Mouse (Mus musculus): ENCODE measurements around the gene Ripor1. TPM values are rescaled to one million over a fixed set of nuclear protein-coding genes. Genes with fewer than 3 reads are reported as not detected.

The Ripor1 gene
- polyA plus RNA-seq, 1 experiment from 2014 or later: 22.1 TPM

DNA sequence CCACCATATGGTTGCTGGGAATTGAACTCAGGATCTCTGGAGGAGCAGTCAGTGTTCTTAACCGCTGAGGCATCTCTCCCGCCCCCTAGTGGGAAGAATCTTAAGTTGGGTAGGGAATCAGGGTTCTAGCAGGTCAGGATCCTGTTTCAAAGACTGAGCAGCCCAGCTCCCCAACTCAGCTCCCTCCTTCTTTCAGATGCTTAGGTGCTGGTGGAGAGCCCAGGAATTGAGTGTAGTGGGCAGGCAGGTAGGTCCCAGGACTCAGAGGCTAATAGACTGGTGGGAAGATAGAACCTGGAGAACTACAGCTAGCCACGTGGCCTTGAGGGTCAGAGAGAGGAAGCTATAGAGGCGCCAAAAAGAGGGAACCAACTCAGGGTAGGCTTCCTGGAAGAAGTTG, 2.6 kb downstream of the Ripor1 start:
- Histone ChIP-seq H3K27me3 (replicated peaks) (peaks cover 13% of the 10 kb centered on the region), H3K9ac (no peak overlapping the region), H3K36me3 (no peaks in the 10 kb centered on the region), H3K9me3 (no peaks in the 10 kb centered on the region), H3K4me2 (replicated peaks) (peak overlapping the region; percentile 76; the same call in 1 of the 2 replicates), H3K4me3 (no peak overlapping the region), H3K4me1 (peaks cover 31% of the 10 kb centered on the region), H3K27ac (no peak overlapping the region)
- 33% methylated on average over 4 of the region's 4 CpGs for WGBS
- ATAC-seq (ENCODE audit: low FRiP score, low read depth): no peak

DNA sequence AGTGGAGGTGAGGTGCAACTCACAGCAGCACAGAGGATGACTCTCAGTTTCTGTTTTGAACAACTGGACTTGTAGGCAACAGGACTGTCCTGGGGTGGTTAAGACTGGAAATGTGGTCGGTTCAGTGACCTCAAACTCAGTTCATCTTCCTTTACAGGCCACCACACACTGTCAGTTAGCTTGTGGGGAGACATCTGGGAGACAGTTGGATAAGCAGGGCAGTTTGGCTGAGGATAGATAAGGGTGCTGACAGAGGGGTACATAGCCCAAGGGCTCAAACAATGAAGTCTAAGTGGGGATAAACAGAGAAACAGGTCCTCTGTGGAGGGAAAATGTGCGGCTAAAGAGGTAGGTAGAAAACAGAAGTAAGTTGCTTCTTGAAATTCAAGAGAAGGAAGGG, 4.3 kb downstream of the Ripor1 start:
- 86% methylated on average over 2 of the region's 2 CpGs for WGBS
- peaks cover 45% of the 10 kb centered on the region for H3K4me1 ChIP-seq
- no peak overlapping the region for H3K9ac ChIP-seq
- ATAC-seq (ENCODE audit: low FRiP score, low read depth): no peak
- no peak overlapping the region for H3K4me2 ChIP-seq (replicated peaks)
- no peak overlapping the region for H3K4me3 ChIP-seq
- H3K9me3 ChIP-seq: no peaks in the 10 kb centered on the region
- H3K27me3 ChIP-seq (replicated peaks): peaks cover 26% of the 10 kb centered on the region
- H3K27ac ChIP-seq: no peak overlapping the region
- no peaks in the 10 kb centered on the region for H3K36me3 ChIP-seq

DNA sequence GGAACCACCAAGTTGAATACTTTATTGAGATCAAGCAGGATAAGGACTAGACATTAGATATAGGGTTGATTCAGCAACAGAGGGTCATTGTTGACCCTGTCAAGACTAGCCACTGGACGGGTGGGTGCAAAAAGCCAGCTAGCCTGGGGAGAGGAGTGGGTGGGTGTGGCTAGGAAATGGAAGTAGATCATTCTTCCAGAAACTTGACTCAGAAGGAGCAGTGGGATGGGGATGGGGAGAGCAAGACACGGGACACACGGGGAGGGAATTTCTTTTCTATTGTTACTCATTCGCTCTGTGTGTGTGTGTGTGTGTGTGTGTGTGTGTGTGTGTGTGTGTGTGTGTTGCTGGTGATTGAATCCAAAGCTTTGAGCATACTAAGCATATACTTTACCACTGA, 4.7 kb downstream of the Ripor1 start:
- no peak overlapping the region for H3K9ac ChIP-seq
- no peak overlapping the region for H3K27ac ChIP-seq
- 79% methylated on average over 4 of the region's 4 CpGs for WGBS
- no peak overlapping the region for H3K4me3 ChIP-seq
- H3K9me3 ChIP-seq: no peaks in the 10 kb centered on the region
- peaks cover 30% of the 10 kb centered on the region for H3K27me3 ChIP-seq (replicated peaks)
- no peak overlapping the region for H3K4me2 ChIP-seq (replicated peaks)
- peaks cover 2% of the 10 kb centered on the region for H3K36me3 ChIP-seq
- ATAC-seq (ENCODE audit: low FRiP score, low read depth): no peak
- peaks cover 44% of the 10 kb centered on the region for H3K4me1 ChIP-seq

DNA sequence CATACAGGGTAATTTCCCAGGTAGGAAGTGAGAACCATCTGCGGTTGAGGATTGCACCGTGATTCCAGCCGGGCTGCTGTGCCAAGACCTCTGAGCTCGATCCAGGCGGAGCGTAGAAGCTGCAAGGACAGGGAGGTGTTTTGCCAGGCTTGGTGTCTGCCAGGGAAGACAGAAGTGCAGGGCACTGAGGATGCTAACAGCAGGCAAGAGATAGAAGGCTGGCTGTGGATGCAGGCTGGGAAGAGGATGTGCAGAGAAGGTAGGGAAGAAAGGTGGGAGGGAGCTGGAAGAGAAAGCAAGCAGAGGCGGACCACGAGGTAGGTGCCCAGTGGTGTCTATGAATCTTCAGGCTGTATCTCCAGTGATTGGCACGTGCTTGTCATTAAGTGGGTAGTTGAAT, 6.8 kb downstream of the Ripor1 start:
- H3K27me3 ChIP-seq (replicated peaks): peaks cover 35% of the 10 kb centered on the region
- no peak for ATAC-seq (ENCODE audit: low FRiP score, low read depth)
- H3K4me1 ChIP-seq: peaks cover 30% of the 10 kb centered on the region
- WGBS: 90% methylated on average over 9 of the region's 9 CpGs
- no peak overlapping the region for H3K4me3 ChIP-seq
- H3K9ac ChIP-seq: no peak overlapping the region
- no peak overlapping the region for H3K27ac ChIP-seq
- H3K9me3 ChIP-seq: no peaks in the 10 kb centered on the region
- peaks cover 20% of the 10 kb centered on the region for H3K36me3 ChIP-seq
- H3K4me2 ChIP-seq (replicated peaks): no peak overlapping the region

DNA sequence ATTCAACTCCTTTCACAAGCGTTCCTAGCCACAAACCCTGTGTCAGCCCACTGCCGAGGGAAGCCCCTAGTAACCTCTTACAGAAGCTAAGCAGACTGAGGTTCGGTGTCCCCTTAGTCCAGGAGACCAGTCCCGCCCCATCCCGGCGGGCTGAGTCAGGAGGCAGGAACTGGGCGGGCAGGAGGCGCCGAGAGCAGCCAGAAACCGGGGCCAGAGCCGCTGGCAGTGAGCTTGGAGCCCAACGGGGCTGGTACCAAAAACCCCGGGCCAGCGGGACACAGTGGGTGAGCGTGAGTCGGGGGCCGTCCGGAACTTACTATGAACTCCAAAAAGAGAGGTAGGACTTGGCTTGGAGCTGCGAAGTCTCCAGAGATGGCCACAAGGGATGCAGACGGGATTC, 8.0 kb downstream of the Ripor1 start:
- Histone ChIP-seq H3K9me3 (no peaks in the 10 kb centered on the region), H3K27me3 (replicated peaks) (peaks cover 35% of the 10 kb centered on the region), H3K36me3 (peaks cover 32% of the 10 kb centered on the region), H3K4me2 (replicated peaks) (peak overlapping the region; percentile 44), H3K27ac (no peak overlapping the region), H3K9ac (no peak overlapping the region), H3K4me3 (no peak overlapping the region), H3K4me1 (peaks cover 20% of the 10 kb centered on the region)
- no peak for ATAC-seq (ENCODE audit: low FRiP score, low read depth)
- 4% methylated on average over 20 of the region's 20 CpGs for WGBS

DNA sequence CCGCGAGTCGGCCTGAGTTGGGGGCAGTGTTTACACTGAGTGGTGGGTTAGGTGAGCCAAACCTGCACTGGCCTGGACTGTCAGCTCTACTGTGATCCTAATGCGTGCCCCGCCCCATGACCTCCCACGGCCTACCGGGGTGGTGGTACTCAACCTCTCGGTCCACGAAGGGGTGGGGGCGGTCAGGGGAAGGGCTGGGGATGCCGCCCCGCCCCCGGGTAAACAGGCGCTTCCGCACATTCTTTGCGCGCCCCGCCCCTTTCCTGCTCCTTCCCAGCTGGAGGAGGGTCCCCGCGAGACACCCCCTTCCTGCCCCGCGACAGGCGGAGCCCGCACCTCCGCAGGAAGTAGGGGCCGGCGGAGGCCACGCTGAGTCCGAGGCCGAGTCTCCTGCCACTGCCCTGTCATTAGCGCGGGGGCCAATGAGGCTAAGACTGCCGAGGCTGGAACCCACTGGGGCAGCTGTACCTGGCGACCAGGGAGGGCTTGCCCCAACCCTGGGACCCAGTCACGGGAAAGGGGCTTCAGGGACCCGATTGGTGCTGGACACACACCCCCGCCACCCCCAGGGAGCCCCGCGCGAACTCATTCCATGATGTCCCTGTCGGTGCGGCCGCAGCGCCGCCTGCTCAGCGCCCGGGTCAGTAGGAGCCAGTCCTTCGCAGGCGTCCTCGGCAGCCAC, 8.9 kb downstream of the Ripor1 start:
- H3K4me3 ChIP-seq: peak overlapping the region; percentile 40
- H3K4me1 ChIP-seq: peaks cover 20% of the 10 kb centered on the region
- H3K4me2 ChIP-seq (replicated peaks): peak overlapping the region; percentile 90
- H3K36me3 ChIP-seq: peaks cover 42% of the 10 kb centered on the region
- WGBS: under 1% methylated on average over 50 of the region's 50 CpGs
- no peaks in the 10 kb centered on the region for H3K9me3 ChIP-seq
- ATAC-seq (ENCODE audit: low FRiP score, low read depth): peak; percentile 55; the same call in 1 of the 2 replicates
- H3K9ac ChIP-seq: peak overlapping the region; percentile 44
- no peak overlapping the region for H3K27ac ChIP-seq
- peaks cover 35% of the 10 kb centered on the region for H3K27me3 ChIP-seq (replicated peaks)

DNA sequence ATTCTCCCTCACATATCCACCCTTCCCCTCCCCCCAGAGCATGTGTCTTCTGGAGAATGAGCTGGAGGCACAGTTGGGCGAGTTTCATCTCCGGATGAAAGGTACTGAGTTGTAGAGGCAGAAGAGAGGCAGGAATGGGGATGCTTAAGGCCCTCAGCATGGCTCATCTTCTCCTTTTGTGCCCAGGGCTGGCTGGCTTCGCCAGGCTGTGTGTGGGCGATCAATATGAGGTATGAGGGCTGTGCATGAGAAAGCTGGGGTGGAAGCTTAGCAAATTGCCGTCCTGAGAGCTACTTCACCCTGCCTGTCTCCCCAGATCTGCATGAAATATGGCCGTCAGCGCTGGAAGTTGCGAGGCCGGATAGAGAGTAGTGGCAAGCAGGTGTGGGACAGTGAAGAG, 10.9 kb downstream of the Ripor1 start:
- peaks cover 35% of the 10 kb centered on the region for H3K27me3 ChIP-seq (replicated peaks)
- no peak overlapping the region for H3K9ac ChIP-seq
- no peak for ATAC-seq (ENCODE audit: low FRiP score, low read depth)
- no peak overlapping the region for H3K4me3 ChIP-seq
- H3K36me3 ChIP-seq: peaks cover 61% of the 10 kb centered on the region
- no peak overlapping the region for H3K4me2 ChIP-seq (replicated peaks)
- 90% methylated on average over 9 of the region's 9 CpGs for WGBS
- H3K27ac ChIP-seq: no peak overlapping the region
- H3K4me1 ChIP-seq: peaks cover 20% of the 10 kb centered on the region
- no peaks in the 10 kb centered on the region for H3K9me3 ChIP-seq

DNA sequence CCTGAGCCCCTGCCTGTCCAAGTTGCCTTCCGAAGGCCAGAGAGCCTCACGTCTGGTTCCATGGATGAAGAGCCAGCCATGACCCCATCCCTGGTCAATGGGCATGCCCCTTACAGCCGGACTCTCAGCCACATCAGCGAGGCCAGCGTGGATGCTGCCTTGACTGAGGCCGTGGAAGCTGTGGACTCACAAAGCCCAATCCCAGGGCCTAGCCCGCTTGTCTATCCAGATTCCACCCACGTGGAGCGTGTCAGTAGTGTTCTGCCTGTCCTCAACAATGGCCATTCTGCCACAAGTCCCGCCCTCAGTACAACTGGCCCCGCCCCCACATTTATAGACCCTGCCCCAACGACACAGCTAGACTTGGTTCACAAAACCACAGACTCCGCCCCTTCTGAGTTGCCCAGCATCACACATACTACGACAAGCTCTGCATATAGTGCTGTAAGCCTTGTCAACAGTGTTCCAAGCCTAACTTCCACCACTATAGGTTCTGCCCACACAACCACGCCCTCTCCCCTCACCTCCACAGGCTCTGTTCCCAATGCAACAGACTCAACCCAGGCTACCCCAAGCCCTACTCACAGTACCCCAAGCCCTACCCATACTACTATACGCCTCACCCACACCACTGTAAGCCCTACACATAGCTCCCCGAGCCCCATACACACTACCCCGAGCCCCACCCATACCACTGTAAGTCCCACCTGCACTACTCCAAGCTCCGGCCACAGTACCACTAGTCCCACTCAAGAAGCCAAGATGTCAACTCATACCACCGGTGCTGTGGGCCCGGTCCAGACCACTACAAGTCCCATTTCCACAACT, 12.6 kb downstream of the Ripor1 start:
- no peak for ATAC-seq (ENCODE audit: low FRiP score, low read depth)
- no peak overlapping the region for H3K4me3 ChIP-seq
- 90% methylated on average over 21 of the region's 21 CpGs for WGBS
- no peak overlapping the region for H3K4me2 ChIP-seq (replicated peaks)
- peaks cover 22% of the 10 kb centered on the region for H3K27me3 ChIP-seq (replicated peaks)
- peaks cover 74% of the 10 kb centered on the region for H3K36me3 ChIP-seq
- no peak overlapping the region for H3K9ac ChIP-seq
- peaks cover 33% of the 10 kb centered on the region for H3K4me1 ChIP-seq
- no peak overlapping the region for H3K27ac ChIP-seq
- no peaks in the 10 kb centered on the region for H3K9me3 ChIP-seq

DNA sequence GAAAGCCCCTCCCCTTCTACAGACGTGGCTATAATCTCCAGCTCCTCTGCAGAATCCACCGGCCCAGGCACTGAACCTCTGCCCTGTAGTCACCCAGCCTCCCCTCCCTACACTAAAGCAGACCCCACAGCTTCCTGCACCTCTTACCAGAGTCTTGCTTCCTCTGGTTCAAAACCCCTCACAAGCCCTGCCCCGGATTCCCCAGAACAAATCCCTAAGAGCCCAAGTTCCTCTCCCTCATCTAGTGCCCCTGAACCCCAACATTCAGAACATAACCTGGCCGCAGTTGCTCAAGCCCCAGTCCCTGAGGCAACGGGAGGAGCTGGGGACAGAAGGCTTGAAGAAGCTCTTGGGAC, 13.2 kb downstream of the Ripor1 start:
- H3K27ac ChIP-seq: no peak overlapping the region
- WGBS: 92% methylated on average over 5 of the region's 5 CpGs
- H3K36me3 ChIP-seq: peaks cover 76% of the 10 kb centered on the region
- ATAC-seq (ENCODE audit: low FRiP score, low read depth): no peak
- peaks cover 33% of the 10 kb centered on the region for H3K4me1 ChIP-seq
- peaks cover 17% of the 10 kb centered on the region for H3K27me3 ChIP-seq (replicated peaks)
- no peak overlapping the region for H3K9ac ChIP-seq
- no peak overlapping the region for H3K4me3 ChIP-seq
- no peak overlapping the region for H3K4me2 ChIP-seq (replicated peaks)
- H3K9me3 ChIP-seq: no peaks in the 10 kb centered on the region

DNA sequence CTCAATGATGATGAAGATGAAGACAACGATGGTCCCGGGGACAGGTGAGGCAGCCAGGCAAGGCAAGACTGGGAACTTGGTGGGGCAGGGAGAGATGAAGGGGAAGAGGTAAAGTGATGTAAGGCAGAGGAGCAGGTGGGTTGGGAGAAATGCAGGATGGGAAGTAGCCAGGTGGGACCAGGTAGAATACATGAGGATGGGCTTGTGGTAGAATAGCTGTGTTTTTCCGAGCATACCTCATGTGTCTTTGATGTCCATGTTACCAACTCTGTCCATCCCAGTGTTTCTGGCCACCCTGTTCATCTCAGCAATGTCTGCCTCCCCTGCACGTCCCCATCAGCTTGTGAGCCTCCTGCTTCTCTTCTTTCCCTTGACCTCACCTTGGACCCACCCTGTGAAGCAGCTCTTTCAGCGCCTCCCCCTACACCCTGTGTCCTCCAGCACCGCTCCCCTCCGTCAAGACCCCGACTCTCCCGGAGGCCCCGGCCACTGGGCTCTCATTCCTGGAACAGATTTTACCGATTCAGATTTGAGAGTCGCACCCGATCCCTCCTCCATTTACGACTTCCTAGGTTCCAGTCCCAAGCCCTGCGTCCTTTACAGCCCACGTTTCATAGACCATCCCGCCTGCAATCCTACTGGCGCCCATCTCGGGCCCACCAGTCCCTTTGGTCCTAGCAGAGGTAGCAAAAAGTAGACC, 14.0 kb downstream of the Ripor1 start:
- no peaks in the 10 kb centered on the region for H3K9me3 ChIP-seq
- no peak overlapping the region for H3K4me3 ChIP-seq
- WGBS: 94% methylated on average over 19 of the region's 19 CpGs
- peaks cover 79% of the 10 kb centered on the region for H3K36me3 ChIP-seq
- no peak overlapping the region for H3K27ac ChIP-seq
- H3K4me1 ChIP-seq: peaks cover 35% of the 10 kb centered on the region
- ATAC-seq (ENCODE audit: low FRiP score, low read depth): no peak
- no peak overlapping the region for H3K4me2 ChIP-seq (replicated peaks)
- peaks cover 12% of the 10 kb centered on the region for H3K27me3 ChIP-seq (replicated peaks)
- no peak overlapping the region for H3K9ac ChIP-seq

DNA sequence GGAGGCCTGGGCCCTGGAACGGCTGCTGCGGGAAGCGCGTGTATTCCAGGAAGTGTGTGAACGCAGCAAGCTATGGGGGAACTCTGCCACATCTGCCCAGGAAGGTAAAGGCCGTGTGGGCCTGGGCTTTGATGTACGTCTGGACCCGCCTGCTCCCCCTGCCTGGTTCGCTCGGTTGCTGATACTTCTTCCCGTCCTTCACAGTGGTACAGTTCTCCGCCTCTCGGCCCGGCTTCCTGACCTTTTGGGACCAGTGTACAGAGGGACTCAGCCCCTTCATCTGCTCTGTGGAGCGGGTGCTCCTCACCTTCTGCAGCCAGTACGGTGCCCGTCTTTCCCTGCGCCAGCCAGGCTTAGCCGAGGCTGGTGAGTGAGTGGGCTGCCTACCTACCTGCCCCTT, 15.2 kb downstream of the Ripor1 start:
- WGBS: 91% methylated on average over 19 of the region's 19 CpGs
- Histone ChIP-seq H3K36me3 (peaks cover 72% of the 10 kb centered on the region), H3K27me3 (replicated peaks) (peaks cover under 1% of the 10 kb centered on the region; the same call in 1 of the 2 replicates), H3K4me2 (replicated peaks) (no peak overlapping the region), H3K4me3 (no peak overlapping the region), H3K27ac (no peak overlapping the region), H3K9ac (no peak overlapping the region), H3K4me1 (peaks cover 39% of the 10 kb centered on the region), H3K9me3 (no peaks in the 10 kb centered on the region)
- ATAC-seq (ENCODE audit: low FRiP score, low read depth): no peak

DNA sequence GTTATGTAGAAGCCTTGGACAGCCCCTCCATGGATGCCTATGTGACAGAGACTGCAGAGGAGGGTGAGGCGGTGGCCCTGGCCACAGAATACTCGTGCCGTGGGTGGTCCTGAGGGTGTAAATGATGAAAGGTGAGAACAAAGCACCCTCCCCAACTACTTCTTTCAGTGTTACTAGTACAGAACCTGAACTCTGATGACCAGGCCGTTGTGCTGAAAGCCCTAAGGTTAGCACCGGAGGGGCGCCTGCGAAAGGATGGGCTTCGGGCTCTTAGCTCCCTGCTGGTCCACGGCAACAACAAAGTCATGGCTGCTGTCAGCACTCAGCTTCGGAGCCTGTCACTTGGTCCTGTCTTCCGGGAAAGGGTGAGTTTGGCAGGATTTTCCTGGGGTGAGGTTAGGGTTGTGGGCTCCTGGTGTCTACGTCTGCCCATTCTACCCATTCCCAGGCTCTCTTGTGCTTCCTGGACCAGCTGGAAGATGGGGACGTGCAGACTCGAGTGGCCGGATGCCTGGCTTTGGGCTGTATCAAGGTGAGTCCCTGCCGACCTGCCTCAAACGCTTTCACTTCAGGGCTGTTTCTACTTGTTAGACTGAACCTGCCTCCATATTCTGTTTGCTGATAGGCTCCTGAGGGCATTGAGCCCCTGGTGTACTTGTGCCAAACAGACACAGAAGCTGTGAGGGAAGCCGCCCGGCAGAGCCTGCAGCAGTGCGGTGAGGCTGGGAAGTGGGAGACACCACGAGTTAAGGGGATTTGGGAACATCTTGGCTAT, 16.1 kb downstream of the Ripor1 start:
- Histone ChIP-seq H3K4me2 (replicated peaks) (no peak overlapping the region), H3K4me3 (no peak overlapping the region), H3K4me1 (peaks cover 39% of the 10 kb centered on the region), H3K27me3 (replicated peaks) (no peaks in the 10 kb centered on the region), H3K9me3 (no peaks in the 10 kb centered on the region), H3K27ac (no peak overlapping the region), H3K36me3 (peaks cover 64% of the 10 kb centered on the region), H3K9ac (peak overlapping the region; percentile 26; the same call in 1 of the 2 replicates)
- ATAC-seq (ENCODE audit: low FRiP score, low read depth): no peak
- 90% methylated on average over 21 of the region's 21 CpGs for WGBS

Data from neural tube, embryonic 12.5 days (tissue).